Mouse (Mus musculus): ENCODE measurements around the gene Prrx2. TPM values are rescaled to one million over a fixed set of nuclear protein-coding genes. Genes with fewer than 3 reads are reported as not detected.

Prrx2 gene
- 2.2 and 2.5 TPM in 2 replicates for polyA plus RNA-seq (2012; rRNA removed)

- no peaks in the 10 kb centered on the region for H3K36me3 ChIP-seq (ENCODE audit: control insufficient read depth, insufficient read depth, low read length)
- H3K4me1 ChIP-seq (replicated peaks; ENCODE audit: control insufficient read depth, insufficient read depth, low read length): no peaks in the 10 kb centered on the region
- TF ChIP-seq CTCF (IDR thresholded peaks at IDR 0.05; ENCODE audit: borderline replicate concordance, control insufficient read depth, extremely low read depth, insufficient read depth, low read length, poor library complexity): no peak
- TF ChIP-seq POLR2A (IDR thresholded peaks at IDR 0.05; ENCODE audit: control insufficient read depth, extremely low read depth, insufficient read depth, low read length, poor library complexity): no peak
- 85% methylated on average over 8 of the region's 10 CpGs for WGBS
- no peaks in the 10 kb centered on the region for H3K27me3 ChIP-seq (ENCODE audit: control insufficient read depth, insufficient read depth, low read length)
- no peak within 1 kb of the TSS for H3K4me3 ChIP-seq (ENCODE audit: control insufficient read depth, insufficient read depth, low read length)
- no peak within 1 kb of the TSS for H3K27ac ChIP-seq (ENCODE audit: control insufficient read depth, insufficient read depth, low read length)
- DNase-seq: no peak
Measured at GRCm38 (mm10) chr2:30834373-30835022, at the start of gene Prrx2. Gene Prrx2, plus strand, starts transcription at chr2:30834972.

GRCm38 (mm10) chr2:30787466-30787865, 47.3 kb upstream of the Prrx2 start:
- no peak for DNase-seq
- TF ChIP-seq CTCF (IDR thresholded peaks at IDR 0.05; ENCODE audit: borderline replicate concordance, control insufficient read depth, extremely low read depth, insufficient read depth, low read length, poor library complexity) (no peak), POLR2A (IDR thresholded peaks at IDR 0.05; ENCODE audit: control insufficient read depth, extremely low read depth, insufficient read depth, low read length, poor library complexity) (no peak)
- no peak overlapping the region for H3K27ac ChIP-seq (ENCODE audit: control insufficient read depth, insufficient read depth, low read length)

GRCm38 (mm10) chr2:30792061-30792460, 42.7 kb upstream of the Prrx2 start:
- Histone ChIP-seq H3K27me3 (ENCODE audit: control insufficient read depth, insufficient read depth, low read length) (no peaks in the 10 kb centered on the region), H3K36me3 (ENCODE audit: control insufficient read depth, insufficient read depth, low read length) (no peaks in the 10 kb centered on the region), H3K4me3 (ENCODE audit: control insufficient read depth, insufficient read depth, low read length) (no peak overlapping the region), H3K4me1 (replicated peaks; ENCODE audit: control insufficient read depth, insufficient read depth, low read length) (peaks cover 12% of the 10 kb centered on the region), H3K27ac (ENCODE audit: control insufficient read depth, insufficient read depth, low read length) (no peak overlapping the region)
- DNase-seq: no peak
- TF ChIP-seq CTCF (IDR thresholded peaks at IDR 0.05; ENCODE audit: borderline replicate concordance, control insufficient read depth, extremely low read depth, insufficient read depth, low read length, poor library complexity): no peak
- no peak for TF ChIP-seq POLR2A (IDR thresholded peaks at IDR 0.05; ENCODE audit: control insufficient read depth, extremely low read depth, insufficient read depth, low read length, poor library complexity)
- 93% methylated on average over 7 of the region's 7 CpGs for WGBS

More at GRCm38 (mm10) chr2:30787466-30787865, 47.3 kb upstream of the Prrx2 start:
- Histone ChIP-seq H3K4me3 (ENCODE audit: control insufficient read depth, insufficient read depth, low read length) (no peak overlapping the region), H3K27me3 (ENCODE audit: control insufficient read depth, insufficient read depth, low read length) (no peaks in the 10 kb centered on the region), H3K36me3 (ENCODE audit: control insufficient read depth, insufficient read depth, low read length) (no peaks in the 10 kb centered on the region), H3K4me1 (replicated peaks; ENCODE audit: control insufficient read depth, insufficient read depth, low read length) (peaks cover 17% of the 10 kb centered on the region)
- WGBS: 37% methylated on average over 4 of the region's 4 CpGs

GRCm38 (mm10) chr2:30794179-30795108, 40.3 kb upstream of the Prrx2 start:
- H3K36me3 ChIP-seq (ENCODE audit: control insufficient read depth, insufficient read depth, low read length): no peaks in the 10 kb centered on the region
- TF ChIP-seq POLR2A (IDR thresholded peaks at IDR 0.05; ENCODE audit: control insufficient read depth, extremely low read depth, insufficient read depth, low read length, poor library complexity): 0 out of 2 replicates have a peak, but pooled peaks have one; percentile 35
- peak; percentile 97 for TF ChIP-seq CTCF (IDR thresholded peaks at IDR 0.05; ENCODE audit: borderline replicate concordance, control insufficient read depth, extremely low read depth, insufficient read depth, low read length, poor library complexity)
- peak overlapping the region; percentile 33 for H3K4me3 ChIP-seq (ENCODE audit: control insufficient read depth, insufficient read depth, low read length)
- H3K27ac ChIP-seq (ENCODE audit: control insufficient read depth, insufficient read depth, low read length): no peak overlapping the region
- WGBS: 5% methylated on average over 48 of the region's 48 CpGs
- DNase-seq: peak; percentile 95
- H3K27me3 ChIP-seq (ENCODE audit: control insufficient read depth, insufficient read depth, low read length): no peaks in the 10 kb centered on the region
- H3K4me1 ChIP-seq (replicated peaks; ENCODE audit: control insufficient read depth, insufficient read depth, low read length): peaks cover 12% of the 10 kb centered on the region

GRCm38 (mm10) chr2:30795271-30795888, 39.4 kb upstream of the Prrx2 start:
- Histone ChIP-seq H3K36me3 (ENCODE audit: control insufficient read depth, insufficient read depth, low read length) (no peaks in the 10 kb centered on the region), H3K4me1 (replicated peaks; ENCODE audit: control insufficient read depth, insufficient read depth, low read length) (peaks cover 12% of the 10 kb centered on the region), H3K27me3 (ENCODE audit: control insufficient read depth, insufficient read depth, low read length) (no peaks in the 10 kb centered on the region), H3K4me3 (ENCODE audit: control insufficient read depth, insufficient read depth, low read length) (no peak overlapping the region), H3K27ac (ENCODE audit: control insufficient read depth, insufficient read depth, low read length) (no peak overlapping the region)
- TF ChIP-seq POLR2A (IDR thresholded peaks at IDR 0.05; ENCODE audit: control insufficient read depth, extremely low read depth, insufficient read depth, low read length, poor library complexity): no peak
- TF ChIP-seq CTCF (IDR thresholded peaks at IDR 0.05; ENCODE audit: borderline replicate concordance, control insufficient read depth, extremely low read depth, insufficient read depth, low read length, poor library complexity): no peak
- DNase-seq: no peak
- WGBS: 85% methylated on average over 7 of the region's 7 CpGs

- DNase-seq: peak; percentile 7
- TF ChIP-seq CTCF (IDR thresholded peaks at IDR 0.05; ENCODE audit: borderline replicate concordance, control insufficient read depth, extremely low read depth, insufficient read depth, low read length, poor library complexity) (no peak), POLR2A (IDR thresholded peaks at IDR 0.05; ENCODE audit: control insufficient read depth, extremely low read depth, insufficient read depth, low read length, poor library complexity) (no peak)
- no peaks in the 10 kb centered on the region for H3K27me3 ChIP-seq (ENCODE audit: control insufficient read depth, insufficient read depth, low read length)
- no peak overlapping the region for H3K27ac ChIP-seq (ENCODE audit: control insufficient read depth, insufficient read depth, low read length)
- H3K4me1 ChIP-seq (replicated peaks; ENCODE audit: control insufficient read depth, insufficient read depth, low read length): peaks cover 15% of the 10 kb centered on the region
- WGBS: 79% methylated on average over 5 of the region's 5 CpGs
- H3K36me3 ChIP-seq (ENCODE audit: control insufficient read depth, insufficient read depth, low read length): no peaks in the 10 kb centered on the region
- H3K4me3 ChIP-seq (ENCODE audit: control insufficient read depth, insufficient read depth, low read length): no peak overlapping the region
Measured at GRCm38 (mm10) chr2:30795889-30796275, 38.9 kb upstream of the Prrx2 start.

Measured in thymus, adult 2 months (tissue).